Mouse (Mus musculus): Measurements from ENCODE around the gene Nudcd2. TPM values are rescaled to one million over a fixed set of nuclear protein-coding genes. Genes with fewer than 3 reads are reported as not detected.
"Not testable (repeated sequence)": the region's sequence is repeated elsewhere in the genome, so short reads cannot be mapped to it uniquely, and the experiment has no call there.

Nudcd2 gene
- polyA plus RNA-seq, 1 experiment from 2014 or later, result 217 TPM

DNA sequence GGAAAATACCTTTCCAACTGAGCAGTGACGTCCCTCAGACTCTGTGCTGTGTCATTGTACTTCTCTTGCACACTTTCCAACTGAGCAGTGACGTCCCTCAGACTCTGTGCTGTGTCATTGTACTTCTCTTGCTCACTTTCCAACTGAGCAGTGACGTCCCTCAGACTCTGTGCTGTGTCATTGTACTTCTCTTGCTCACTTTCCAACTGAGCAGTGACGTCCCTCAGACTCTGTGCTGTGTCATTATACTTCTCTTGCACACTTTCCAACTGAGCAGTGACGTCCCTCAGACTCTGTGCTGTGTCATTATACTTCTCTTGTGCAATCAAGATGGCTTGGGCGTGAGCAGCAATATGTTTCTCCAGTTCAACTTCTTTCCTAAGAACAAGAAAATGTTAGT lies 23.6 kb upstream of the Nudcd2 start:
- H3K4me3 ChIP-seq (ENCODE audit: low read depth, low read length); H3K4me2 ChIP-seq (ENCODE audit: low read depth, low read length, severe bottlenecking); H3K9ac ChIP-seq (ENCODE audit: low read length); DNase-seq (ENCODE audit: low spot score); H3K27ac ChIP-seq (ENCODE audit: low read depth, low read length); H3K9me3 ChIP-seq (ENCODE audit: control insufficient read depth, low read length); H3K4me1 ChIP-seq (replicated peaks; ENCODE audit: control insufficient read depth, insufficient read depth, low read length); ATAC-seq (replicated peaks; ENCODE audit: low FRiP score); H3K27me3 ChIP-seq (ENCODE audit: control insufficient read depth, insufficient read depth, low read length): not testable (repeated sequence)
- WGBS, result 88% methylated on average over 6 of the region's 6 CpGs
- peaks cover 20% of the 10 kb centered on the region for H3K36me3 ChIP-seq (ENCODE audit: control insufficient read depth, insufficient read depth, low read length)

GRCm38 (mm10) chr11:40713858-40714257 lies 19.6 kb upstream of the Nudcd2 start:
- 91% methylated on average over 8 of the region's 8 CpGs for WGBS

DNA sequence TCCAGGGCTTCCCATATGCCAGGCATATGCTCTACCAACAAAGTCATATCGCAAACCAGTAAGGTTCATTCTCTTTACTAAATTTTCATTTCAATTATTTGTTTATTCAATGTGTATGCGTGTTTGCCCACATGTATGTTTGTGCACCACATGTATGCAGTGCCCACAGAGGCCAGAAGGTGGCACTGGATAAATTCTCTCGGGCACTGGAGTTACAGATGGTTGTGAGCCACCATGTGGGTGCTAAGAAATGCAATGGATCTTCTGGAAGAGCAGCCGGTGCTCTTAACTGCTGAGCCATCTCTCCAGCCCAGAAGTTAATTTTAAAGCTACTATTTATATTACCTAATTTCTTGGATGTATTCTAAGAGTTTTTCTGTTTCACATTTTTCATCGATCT lies 17.9 kb upstream of the Nudcd2 start:
- H3K4me2 ChIP-seq (ENCODE audit: low read depth, low read length, severe bottlenecking), result no peak overlapping the region
- no peaks in the 10 kb centered on the region for H3K4me1 ChIP-seq (replicated peaks; ENCODE audit: control insufficient read depth, insufficient read depth, low read length)
- H3K9ac ChIP-seq (ENCODE audit: low read length), result no peak overlapping the region
- H3K9me3 ChIP-seq (ENCODE audit: control insufficient read depth, low read length), result no peaks in the 10 kb centered on the region
- peaks cover 20% of the 10 kb centered on the region for H3K36me3 ChIP-seq (ENCODE audit: control insufficient read depth, insufficient read depth, low read length)
- 92% methylated on average over 5 of the region's 5 CpGs for WGBS
- no peak overlapping the region for H3K27ac ChIP-seq (ENCODE audit: low read depth, low read length)
- no peak overlapping the region for H3K4me3 ChIP-seq (ENCODE audit: low read depth, low read length)
- H3K27me3 ChIP-seq (ENCODE audit: control insufficient read depth, insufficient read depth, low read length), result no peaks in the 10 kb centered on the region
- ATAC-seq (replicated peaks; ENCODE audit: low FRiP score), result no peak
- no peak for DNase-seq (ENCODE audit: low spot score)

More at GRCm38 (mm10) chr11:40713858-40714257, 19.6 kb upstream of the Nudcd2 start:
- H3K4me2 ChIP-seq (ENCODE audit: low read depth, low read length, severe bottlenecking), result no peak overlapping the region
- no peaks in the 10 kb centered on the region for H3K27me3 ChIP-seq (ENCODE audit: control insufficient read depth, insufficient read depth, low read length)
- no peak overlapping the region for H3K27ac ChIP-seq (ENCODE audit: low read depth, low read length)
- ATAC-seq (replicated peaks; ENCODE audit: low FRiP score), result no peak
- no peak overlapping the region for H3K9ac ChIP-seq (ENCODE audit: low read length)
- peaks cover 21% of the 10 kb centered on the region for H3K36me3 ChIP-seq (ENCODE audit: control insufficient read depth, insufficient read depth, low read length)
- DNase-seq (ENCODE audit: low spot score), result no peak
- no peaks in the 10 kb centered on the region for H3K4me1 ChIP-seq (replicated peaks; ENCODE audit: control insufficient read depth, insufficient read depth, low read length)
- no peak overlapping the region for H3K4me3 ChIP-seq (ENCODE audit: low read depth, low read length)
- H3K9me3 ChIP-seq (ENCODE audit: control insufficient read depth, low read length), result no peaks in the 10 kb centered on the region

DNA sequence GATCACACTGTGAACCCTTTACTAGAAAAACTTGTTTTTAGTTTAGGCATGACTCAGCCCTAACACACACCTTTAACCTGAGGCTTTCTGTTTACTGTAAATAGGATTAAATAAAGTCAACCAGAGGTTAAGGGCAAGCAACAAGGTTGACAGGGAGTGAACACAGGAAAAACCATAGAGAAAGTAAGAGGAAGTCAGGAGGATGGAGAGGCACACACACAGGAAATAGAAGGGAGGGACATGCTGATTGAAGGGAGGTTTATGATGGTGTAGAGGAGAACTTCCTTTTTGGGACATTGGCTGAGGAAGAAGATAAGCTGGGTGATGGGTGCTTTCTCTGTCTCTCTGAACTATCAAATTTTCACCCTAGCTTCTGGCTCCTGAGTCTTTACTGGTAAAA lies 15.1 kb upstream of the Nudcd2 start:
- Histone ChIP-seq H3K4me2 (ENCODE audit: low read depth, low read length, severe bottlenecking) (no peak overlapping the region), H3K4me1 (replicated peaks; ENCODE audit: control insufficient read depth, insufficient read depth, low read length) (no peaks in the 10 kb centered on the region), H3K27me3 (ENCODE audit: control insufficient read depth, insufficient read depth, low read length) (no peaks in the 10 kb centered on the region), H3K9me3 (ENCODE audit: control insufficient read depth, low read length) (no peaks in the 10 kb centered on the region), H3K36me3 (ENCODE audit: control insufficient read depth, insufficient read depth, low read length) (peaks cover 27% of the 10 kb centered on the region), H3K4me3 (ENCODE audit: low read depth, low read length) (no peak overlapping the region), H3K27ac (ENCODE audit: low read depth, low read length) (no peak overlapping the region), H3K9ac (ENCODE audit: low read length) (no peak overlapping the region)
- ATAC-seq (replicated peaks; ENCODE audit: low FRiP score), result no peak
- no peak for DNase-seq (ENCODE audit: low spot score)

DNA sequence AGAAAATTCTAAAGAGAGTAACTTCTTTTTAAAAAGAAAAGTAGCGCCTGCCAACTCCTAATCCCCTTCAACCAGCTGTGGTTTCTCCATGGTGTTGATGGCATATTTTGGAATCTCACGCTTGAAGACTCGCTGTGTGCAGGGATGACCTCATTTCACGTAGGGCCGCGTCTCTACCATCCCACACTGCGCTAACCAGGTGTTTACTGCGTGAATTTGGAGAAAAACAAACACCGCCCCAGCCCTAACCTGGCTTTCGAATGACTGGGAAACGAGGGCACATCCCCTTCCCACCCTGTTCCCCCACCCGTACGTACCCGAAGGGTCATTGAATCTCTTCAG lies 499 bp upstream of the Nudcd2 start:
- Histone ChIP-seq H3K9me3 (ENCODE audit: control insufficient read depth, low read length) (no peaks in the 10 kb centered on the region), H3K9ac (ENCODE audit: low read length) (peak overlapping the region; percentile 66), H3K4me2 (ENCODE audit: low read depth, low read length, severe bottlenecking) (peak overlapping the region; percentile 40), H3K27me3 (ENCODE audit: control insufficient read depth, insufficient read depth, low read length) (no peaks in the 10 kb centered on the region), H3K27ac (ENCODE audit: low read depth, low read length) (no peak overlapping the region), H3K4me3 (ENCODE audit: low read depth, low read length) (peak overlapping the region; percentile 85), H3K4me1 (replicated peaks; ENCODE audit: control insufficient read depth, insufficient read depth, low read length) (peaks cover 8% of the 10 kb centered on the region; the same call in 1 of the 2 replicates), H3K36me3 (ENCODE audit: control insufficient read depth, insufficient read depth, low read length) (peaks cover 7% of the 10 kb centered on the region; the same call in 1 of the 2 replicates)
- WGBS, result 1% methylated on average over 14 of the region's 14 CpGs
- no peak for DNase-seq (ENCODE audit: low spot score)
- peak; percentile 51 for ATAC-seq (replicated peaks; ENCODE audit: low FRiP score)

- DNase-seq (ENCODE audit: low spot score), result no peak
- ATAC-seq (replicated peaks; ENCODE audit: low FRiP score), result no peak
- H3K27me3 ChIP-seq (ENCODE audit: control insufficient read depth, insufficient read depth, low read length), result no peaks in the 10 kb centered on the region
- H3K36me3 ChIP-seq (ENCODE audit: control insufficient read depth, insufficient read depth, low read length), result peaks cover 7% of the 10 kb centered on the region; the same call in 1 of the 2 replicates
- H3K4me2 ChIP-seq (ENCODE audit: low read depth, low read length, severe bottlenecking), result peak overlapping the region; percentile 81
- peak overlapping the region; percentile 76; the same call in 1 of the 2 replicates for H3K27ac ChIP-seq (ENCODE audit: low read depth, low read length)
- peak overlapping the region; percentile 85 for H3K4me3 ChIP-seq (ENCODE audit: low read depth, low read length)
- H3K9ac ChIP-seq (ENCODE audit: low read length), result peak overlapping the region; percentile 97
- 5% methylated on average over 11 of the region's 11 CpGs for WGBS
- no peaks in the 10 kb centered on the region for H3K9me3 ChIP-seq (ENCODE audit: control insufficient read depth, low read length)
- H3K4me1 ChIP-seq (replicated peaks; ENCODE audit: control insufficient read depth, insufficient read depth, low read length), result peaks cover 8% of the 10 kb centered on the region; the same call in 1 of the 2 replicates
These were observed 835 bp downstream of the Nudcd2 start for GRCm38 (mm10) chr11:40734251-40734752.

DNA sequence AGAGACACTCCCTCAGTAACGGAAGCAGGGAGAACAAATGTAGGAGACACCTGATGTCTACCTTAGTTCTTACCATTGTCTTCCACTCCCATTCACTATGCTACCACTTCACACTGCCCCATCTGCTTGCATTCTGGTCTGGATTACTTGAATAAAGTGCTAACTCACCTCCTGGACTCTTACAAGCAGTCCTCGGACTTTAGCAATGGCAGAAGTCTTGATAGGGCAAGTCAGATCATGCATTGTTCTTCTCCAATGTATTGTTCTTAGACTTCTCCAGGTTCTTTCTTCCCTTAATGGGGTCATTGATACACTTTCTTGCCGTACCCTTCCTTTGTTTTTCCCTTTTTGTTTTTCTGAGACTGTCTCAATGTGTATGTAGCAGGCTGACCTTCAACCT lies 3.9 kb downstream of the Nudcd2 start:
- H3K36me3 ChIP-seq (ENCODE audit: control insufficient read depth, insufficient read depth, low read length), result peaks cover 7% of the 10 kb centered on the region; the same call in 1 of the 2 replicates
- no peaks in the 10 kb centered on the region for H3K9me3 ChIP-seq (ENCODE audit: control insufficient read depth, low read length)
- no peak for ATAC-seq (replicated peaks; ENCODE audit: low FRiP score)
- H3K9ac ChIP-seq (ENCODE audit: low read length), result no peak overlapping the region
- no peak overlapping the region for H3K4me3 ChIP-seq (ENCODE audit: low read depth, low read length)
- H3K4me1 ChIP-seq (replicated peaks; ENCODE audit: control insufficient read depth, insufficient read depth, low read length), result 0 out of 2 replicates have a peak, but pooled peaks cover 5% of the 10 kb centered on the region
- DNase-seq (ENCODE audit: low spot score), result no peak
- no peaks in the 10 kb centered on the region for H3K27me3 ChIP-seq (ENCODE audit: control insufficient read depth, insufficient read depth, low read length)
- 86% methylated on average over 3 of the region's 3 CpGs for WGBS
- H3K27ac ChIP-seq (ENCODE audit: low read depth, low read length), result no peak overlapping the region
- no peak overlapping the region for H3K4me2 ChIP-seq (ENCODE audit: low read depth, low read length, severe bottlenecking)

DNA sequence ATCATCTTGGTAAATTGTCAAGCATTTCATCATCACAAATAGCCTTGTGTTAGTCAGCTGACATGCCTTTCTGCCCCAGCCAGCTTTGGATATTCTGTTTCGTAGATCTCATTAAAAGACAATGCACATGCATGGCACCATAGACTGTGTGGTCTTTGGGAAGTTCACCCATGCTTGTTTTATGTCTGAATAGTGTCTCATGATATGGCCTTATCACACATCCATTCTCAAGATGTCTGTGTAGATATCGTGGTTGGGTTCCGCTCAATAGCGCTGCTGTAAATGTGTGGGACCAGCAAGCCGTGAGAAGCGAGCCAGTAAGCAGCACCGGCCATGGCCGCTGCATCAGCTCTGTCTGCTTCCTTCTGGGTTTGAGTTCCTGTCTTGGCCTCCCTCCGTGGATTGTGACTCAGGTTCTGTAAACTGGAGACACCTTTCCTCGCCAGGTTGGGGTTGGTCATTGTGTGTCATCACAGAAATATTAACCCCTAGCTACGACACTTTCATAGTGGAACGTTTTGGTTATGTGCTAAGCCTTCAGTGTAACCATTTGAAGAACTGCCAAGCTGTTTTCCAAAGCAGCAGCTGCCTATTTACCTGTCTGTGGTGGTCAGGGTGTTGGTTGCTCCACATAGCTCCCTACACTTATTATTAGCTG lies 8.3 kb downstream of the Nudcd2 start:
- Histone ChIP-seq H3K4me2 (ENCODE audit: low read depth, low read length, severe bottlenecking) (no peak overlapping the region), H3K36me3 (ENCODE audit: control insufficient read depth, insufficient read depth, low read length) (peaks cover 3% of the 10 kb centered on the region; the same call in 1 of the 2 replicates), H3K9me3 (ENCODE audit: control insufficient read depth, low read length) (no peaks in the 10 kb centered on the region), H3K27me3 (ENCODE audit: control insufficient read depth, insufficient read depth, low read length) (no peaks in the 10 kb centered on the region), H3K4me1 (replicated peaks; ENCODE audit: control insufficient read depth, insufficient read depth, low read length) (no peaks in the 10 kb centered on the region), H3K27ac (ENCODE audit: low read depth, low read length) (no peak overlapping the region), H3K9ac (ENCODE audit: low read length) (no peak overlapping the region), H3K4me3 (ENCODE audit: low read depth, low read length) (no peak overlapping the region)
- WGBS, result 92% methylated on average over 12 of the region's 12 CpGs
- ATAC-seq (replicated peaks; ENCODE audit: low FRiP score) (no peak), DNase-seq (ENCODE audit: low spot score) (no peak)

DNA sequence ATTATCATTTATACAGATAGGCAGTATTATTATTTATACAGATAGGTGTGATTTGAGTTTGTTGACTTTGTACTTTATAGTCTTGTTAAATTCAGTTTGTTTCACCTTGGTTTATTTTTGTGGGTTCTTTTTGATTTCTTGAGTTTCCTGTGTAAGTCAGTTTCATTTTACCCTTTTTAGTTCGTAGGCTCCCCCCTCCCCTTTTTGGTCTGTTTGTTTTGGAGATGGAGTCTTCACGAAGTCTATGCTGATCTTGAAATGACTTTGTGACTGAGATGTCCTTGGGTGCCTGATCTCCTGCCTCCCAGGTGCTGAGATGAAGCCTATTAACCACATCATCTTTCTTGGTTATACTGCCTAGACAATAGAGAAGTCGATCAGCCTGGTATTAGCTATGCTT lies 10.9 kb downstream of the Nudcd2 start:
- Histone ChIP-seq H3K4me1 (replicated peaks; ENCODE audit: control insufficient read depth, insufficient read depth, low read length) (no peaks in the 10 kb centered on the region), H3K27me3 (ENCODE audit: control insufficient read depth, insufficient read depth, low read length) (no peaks in the 10 kb centered on the region), H3K9ac (ENCODE audit: low read length) (no peak overlapping the region), H3K4me2 (ENCODE audit: low read depth, low read length, severe bottlenecking) (no peak overlapping the region), H3K36me3 (ENCODE audit: control insufficient read depth, insufficient read depth, low read length) (no peaks in the 10 kb centered on the region; the same call in 1 of the 2 replicates), H3K4me3 (ENCODE audit: low read depth, low read length) (no peak overlapping the region), H3K27ac (ENCODE audit: low read depth, low read length) (no peak overlapping the region), H3K9me3 (ENCODE audit: control insufficient read depth, low read length) (no peaks in the 10 kb centered on the region)
- WGBS, result 91% methylated on average over 3 of the region's 3 CpGs
- DNase-seq (ENCODE audit: low spot score) (no peak), ATAC-seq (replicated peaks; ENCODE audit: low FRiP score) (no peak)

Measured in forebrain, embryonic 11.5 days (tissue).